Mouse (Mus musculus): ENCODE results near the gene Ehd4.

Gene Ehd4

GRCm38 (mm10) chr2:120108077-120108476 is 46.3 kb downstream of the Ehd4 start:
- no peak for DNase-seq (ENCODE audit: low spot score in 2 of 2)

GRCm38 (mm10) chr2:120107446-120107845 is 47.0 kb downstream of the Ehd4 start:
- no peak for DNase-seq (ENCODE audit: low spot score in 2 of 2)

- no peak for DNase-seq (ENCODE audit: low spot score in 2 of 2)
These were observed 47.9 kb downstream of the Ehd4 start for GRCm38 (mm10) chr2:120106397-120106973.

GRCm38 (mm10) chr2:120105861-120106260 is 48.5 kb downstream of the Ehd4 start:
- no peak for DNase-seq (ENCODE audit: low spot score in 2 of 2)

GRCm38 (mm10) chr2:120102881-120103280 is 51.5 kb downstream of the Ehd4 start:
- peak; percentile 75 to 79 for DNase-seq (ENCODE audit: low spot score in 2 of 2)

GRCm38 (mm10) chr2:120102450-120102849 is 52.0 kb downstream of the Ehd4 start:
- DNase-seq (ENCODE audit: low spot score in 2 of 2) = no peak

GRCm38 (mm10) chr2:120101961-120102360 is 52.4 kb downstream of the Ehd4 start:
- no peak for DNase-seq (ENCODE audit: low spot score in 2 of 2)

- DNase-seq (ENCODE audit: low spot score in 2 of 2) = peak; percentile 59 to 75
These were observed 54.5 kb downstream of the Ehd4 start for GRCm38 (mm10) chr2:120099886-120100285.

GRCm38 (mm10) chr2:120099263-120099662 is 55.1 kb downstream of the Ehd4 start:
- no peak for DNase-seq (ENCODE audit: low spot score in 2 of 2)

- peak; percentile 69 to 75 for DNase-seq (ENCODE audit: low spot score in 2 of 2)
These were observed 55.6 kb downstream of the Ehd4 start for GRCm38 (mm10) chr2:120098781-120099202.

GRCm38 (mm10) chr2:120097868-120098267 is 56.5 kb downstream of the Ehd4 start:
- DNase-seq (ENCODE audit: low spot score in 2 of 2) = peak; percentile 50 to 60

GRCm38 (mm10) chr2:120096711-120097110 is 57.7 kb downstream of the Ehd4 start:
- no peak for DNase-seq (ENCODE audit: low spot score in 2 of 2)

GRCm38 (mm10) chr2:120096191-120096590 is 58.2 kb downstream of the Ehd4 start:
- no peak for DNase-seq (ENCODE audit: low spot score in 2 of 2)

- DNase-seq (ENCODE audit: low spot score in 2 of 2) = no peak
These were observed 59.2 kb downstream of the Ehd4 start for GRCm38 (mm10) chr2:120095171-120095570.

GRCm38 (mm10) chr2:120093671-120094430 is 60.6 kb downstream of the Ehd4 start:
- DNase-seq (ENCODE audit: low spot score in 2 of 2) = peak in 1 of 2 experiments; percentile 61

- DNase-seq (ENCODE audit: low spot score in 2 of 2) = no peak
These were observed 63.4 kb downstream of the Ehd4 start for GRCm38 (mm10) chr2:120090979-120091378.

- DNase-seq (ENCODE audit: low spot score in 2 of 2) = no peak
These were observed 66.5 kb downstream of the Ehd4 start for GRCm38 (mm10) chr2:120087897-120088296.

GRCm38 (mm10) chr2:120087391-120087790 is 67.0 kb downstream of the Ehd4 start:
- no peak for DNase-seq (ENCODE audit: low spot score in 2 of 2)

GRCm38 (mm10) chr2:120086038-120086437 is 68.4 kb downstream of the Ehd4 start:
- DNase-seq (ENCODE audit: low spot score in 2 of 2) = no peak

- DNase-seq (ENCODE audit: low spot score in 2 of 2) = peak; percentile 55 to 63
These were observed 69.6 kb downstream of the Ehd4 start for GRCm38 (mm10) chr2:120084593-120085361.

- DNase-seq (ENCODE audit: low spot score in 2 of 2) = no peak
These were observed 72.0 kb downstream of the Ehd4 start for GRCm38 (mm10) chr2:120082416-120082815.

- DNase-seq (ENCODE audit: low spot score in 2 of 2) = no peak
These were observed 78.2 kb downstream of the Ehd4 start for GRCm38 (mm10) chr2:120076076-120076705.
